Mouse (Mus musculus) ovary, postnatal 10 days (tissue): ENCODE data around the gene Gm2244.
"Not testable (repeated sequence)": the region's sequence is repeated elsewhere in the genome, so short reads cannot be mapped to it uniquely, and the experiment has no call there.

Source experiments
- DNase-seq: peaks from one replicate; pipeline ENCODE4 v3.0.0; 2022; ENCODE audit warnings: low spot score

The Gm2244 gene

DNA sequence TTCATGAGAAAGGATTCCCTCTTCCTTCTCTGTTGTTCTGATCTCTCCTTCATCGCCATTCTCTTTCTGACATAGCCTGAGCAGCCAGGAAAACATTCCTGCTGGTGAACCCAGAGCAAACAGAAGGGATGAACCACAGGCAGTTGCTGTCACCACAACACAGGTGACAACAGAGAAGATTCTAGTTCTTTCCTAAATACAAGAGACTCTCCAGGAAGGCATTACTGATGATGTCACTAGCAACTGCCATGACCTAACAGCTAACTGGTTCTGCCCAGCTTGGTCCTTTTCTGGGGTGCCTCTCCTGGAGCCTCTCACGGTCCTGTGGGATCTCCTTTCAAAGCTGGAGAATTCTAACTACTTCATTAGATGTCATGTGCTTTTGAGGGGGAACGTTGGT, at the start of gene Gm2244:
Gene Gm2244, minus strand, starts transcription at position 101 of the 400 bp plus-strand sequence.
- not testable (repeated sequence) for DNase-seq

DNA sequence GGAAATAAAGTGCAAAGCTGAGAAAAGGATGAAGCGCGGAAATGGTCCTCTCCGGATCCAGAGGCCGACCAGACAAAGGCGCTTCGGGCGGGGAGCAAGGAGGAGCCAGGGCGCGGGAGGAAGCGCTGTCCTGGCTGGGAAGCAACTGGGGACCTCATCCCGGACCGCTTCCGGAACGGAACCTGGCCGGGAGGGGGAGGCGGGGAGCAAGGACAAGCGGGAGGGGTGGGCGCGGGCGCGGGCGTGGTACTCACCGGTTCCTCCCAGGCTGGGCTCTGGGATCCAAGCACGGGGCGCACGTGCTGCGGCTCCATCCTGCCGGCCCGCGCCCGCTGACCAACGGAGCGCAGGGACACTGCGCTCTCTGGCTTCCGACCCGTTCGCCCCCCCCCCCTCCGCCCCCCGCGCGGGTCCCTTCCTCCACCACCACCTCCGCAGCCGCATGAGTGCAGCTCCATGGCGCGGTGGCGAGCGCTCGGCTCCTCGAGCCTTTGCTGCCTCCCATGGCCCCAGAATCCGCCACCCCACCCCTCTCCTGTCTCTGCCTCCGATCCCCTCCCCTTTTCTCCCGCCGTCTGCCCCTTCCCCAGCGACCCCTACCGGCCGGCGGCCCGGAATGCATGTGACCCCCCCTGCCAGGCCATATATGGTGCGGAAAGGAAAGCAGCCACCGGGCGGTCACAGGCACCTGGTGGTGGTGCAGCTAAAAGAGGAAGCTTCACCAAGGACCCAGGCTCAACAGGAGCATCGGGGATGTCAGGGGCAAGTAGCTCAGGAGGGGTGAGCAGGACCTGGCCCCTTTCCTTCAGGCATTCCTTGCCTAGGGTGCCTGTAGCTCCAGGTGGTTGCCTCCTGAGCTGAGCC, 35.3 kb upstream of the Gm2244 start, which contains the start of gene Gm2237:
Gene Gm2237, minus strand, starts transcription at position 332 of the 864 bp plus-strand sequence.
- DNase-seq, result not testable (repeated sequence)
